Mouse (Mus musculus) cerebellum, adult 2 months (tissue): ENCODE results near the gene Rasal1.

ENCODE experiments used
- CTCF ChIP-seq: fragments of 200-500 bp; IDR thresholded peaks from 2 replicates; pipeline ENCODE4 v1.5.1; 2011; ENCODE audit warnings: low read depth, mild to moderate bottlenecking, control low read depth, low read length, moderate library complexity, borderline replicate concordance; ENCODE audit not compliant: insufficient read depth
- POLR2A ChIP-seq: fragments of 200-500 bp; IDR thresholded peaks from 2 replicates; pipeline ENCODE4 v1.6.1; 2011; ENCODE audit warnings: low read length, control low read depth, borderline replicate concordance; ENCODE audit not compliant: insufficient read depth

GRCm38 (mm10) chr5:120698801-120699391 is 50.3 kb downstream of the Rasal1 start:
- TF ChIP-seq POLR2A (no peak), CTCF (no peak)
